Mouse (Mus musculus) midbrain, embryonic 15.5 days (tissue): Measurements from ENCODE around the gene Ptbp1. TPM values are rescaled to one million over a fixed set of nuclear protein-coding genes. Genes with fewer than 3 reads are reported as not detected.

Experiments
- ATAC-seq: fragments of 200-750 bp; cut with Nextera tagmentation; replicated peaks from 2 replicates; pipeline ENCODE4 v1.8.0; 2017; ENCODE audit warnings: moderate TSS enrichment
- H3K27ac ChIP-seq: fragments of 300-500 bp; sonication (generic); 2 replicates; pipeline ENCODE4 v1.5.1; 2015; ENCODE audit warnings: mild to moderate bottlenecking, inconsistent platforms
- H3K27me3 ChIP-seq: fragments of 300-500 bp; sonication (generic); replicated peaks from 2 replicates; pipeline ENCODE4 v1.6.1; 2015; ENCODE audit warnings: inconsistent platforms
- H3K36me3 ChIP-seq: fragments of 300-500 bp; sonication (generic); replicated peaks from 2 replicates; pipeline ENCODE4 v1.6.1; 2015; ENCODE audit warnings: inconsistent platforms
- H3K4me1 ChIP-seq: fragments of 300-500 bp; sonication (generic); 2 replicates; pipeline ENCODE4 v1.6.1; 2015; ENCODE audit warnings: inconsistent platforms
- H3K4me2 ChIP-seq: fragments of 300-500 bp; sonication (generic); 2 replicates; pipeline ENCODE4 v1.6.1; 2015; ENCODE audit warnings: inconsistent platforms, mild to moderate bottlenecking, moderate library complexity
- H3K4me3 ChIP-seq: fragments of 300-500 bp; sonication (generic); 2 replicates; pipeline ENCODE4 v1.5.1; 2015; ENCODE audit warnings: mild to moderate bottlenecking, inconsistent platforms
- H3K9ac ChIP-seq: fragments of 300-500 bp; sonication (generic); 2 replicates; pipeline ENCODE4 v1.6.1; 2015; ENCODE audit warnings: mild to moderate bottlenecking, inconsistent platforms
- H3K9me3 ChIP-seq: fragments of 300-500 bp; sonication (generic); 2 replicates; pipeline ENCODE4 v1.6.1; 2016; ENCODE audit warnings: inconsistent platforms
- WGBS: fragments of 180-500 bp; shearing (Covaris S2); methylation state at CpG from one replicate; pipeline ENCODE4 v1.1.7; 2015; ENCODE audit warnings: mixed read lengths; 5-methylcytosine and 5-hydroxymethylcytosine counted together
- polyA plus RNA-seq: library from polyadenylated mRNA; unstranded; fragments of >200 nt; fragmentation: Nextera tagmentation; extraction: Ambion mirVana; gene quantifications from 2 replicates; pipeline ENCODE4 v1.2.1, GENCODE M21; 2015

Ptbp1 gene
- polyA plus RNA-seq, 1 experiment from 2014 or later, result 72.7 TPM

DNA sequence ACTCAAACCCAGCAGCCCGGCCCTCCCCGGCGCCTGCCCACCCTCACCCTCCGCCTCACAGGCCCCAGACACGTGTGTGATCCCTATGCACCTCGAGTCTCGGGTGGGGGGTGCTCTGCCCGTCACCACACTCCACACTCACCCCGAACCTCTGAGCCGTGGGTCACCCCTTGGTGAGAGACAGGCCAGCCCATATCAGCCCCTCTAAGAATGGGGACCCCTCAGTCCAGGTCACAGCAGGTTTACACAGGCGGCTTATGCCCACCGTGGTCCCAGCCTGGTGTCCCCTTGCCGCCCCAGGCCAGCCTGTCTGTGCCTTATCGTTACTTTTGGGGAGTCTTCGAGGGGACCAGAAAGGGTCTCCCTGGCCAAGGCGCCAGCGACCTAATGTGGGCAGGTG lies 34.6 kb upstream of the Ptbp1 start:
- ATAC-seq, result no peak
- Histone ChIP-seq H3K4me1 (peaks cover 6% of the 10 kb centered on the region; the same call in 1 of the 2 replicates), H3K36me3 (peaks cover 28% of the 10 kb centered on the region), H3K27ac (no peak overlapping the region), H3K9ac (no peak overlapping the region), H3K9me3 (no peaks in the 10 kb centered on the region), H3K4me2 (no peak overlapping the region), H3K4me3 (no peak overlapping the region), H3K27me3 (no peaks in the 10 kb centered on the region)
- WGBS, result 92% methylated on average over 17 of the region's 17 CpGs

DNA sequence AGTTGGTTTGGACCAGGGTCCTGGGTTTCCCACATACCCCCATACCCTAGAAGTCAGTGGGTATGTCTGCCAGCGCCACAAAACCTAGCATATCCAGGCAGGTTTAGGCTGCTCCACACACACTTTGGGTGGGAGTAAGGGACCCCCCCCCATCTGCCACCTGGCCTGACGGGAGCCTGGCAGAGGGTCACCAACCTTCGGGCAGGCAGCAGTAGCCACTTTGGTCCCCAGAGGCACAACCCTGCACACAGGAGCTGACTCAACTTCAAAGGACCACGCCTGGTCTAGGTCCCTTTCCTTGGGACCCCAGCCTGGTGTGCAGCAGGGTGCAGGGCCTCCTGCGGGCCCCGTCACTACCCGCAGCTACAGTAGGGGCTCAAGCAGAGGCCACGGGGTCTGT lies 34.0 kb upstream of the Ptbp1 start:
- Histone ChIP-seq H3K36me3 (peaks cover 25% of the 10 kb centered on the region), H3K27ac (no peak overlapping the region), H3K9ac (no peak overlapping the region), H3K4me2 (no peak overlapping the region), H3K4me1 (peaks cover 6% of the 10 kb centered on the region; the same call in 1 of the 2 replicates), H3K4me3 (no peak overlapping the region), H3K9me3 (no peaks in the 10 kb centered on the region), H3K27me3 (no peaks in the 10 kb centered on the region)
- ATAC-seq, result no peak
- 89% methylated on average over 8 of the region's 8 CpGs for WGBS

DNA sequence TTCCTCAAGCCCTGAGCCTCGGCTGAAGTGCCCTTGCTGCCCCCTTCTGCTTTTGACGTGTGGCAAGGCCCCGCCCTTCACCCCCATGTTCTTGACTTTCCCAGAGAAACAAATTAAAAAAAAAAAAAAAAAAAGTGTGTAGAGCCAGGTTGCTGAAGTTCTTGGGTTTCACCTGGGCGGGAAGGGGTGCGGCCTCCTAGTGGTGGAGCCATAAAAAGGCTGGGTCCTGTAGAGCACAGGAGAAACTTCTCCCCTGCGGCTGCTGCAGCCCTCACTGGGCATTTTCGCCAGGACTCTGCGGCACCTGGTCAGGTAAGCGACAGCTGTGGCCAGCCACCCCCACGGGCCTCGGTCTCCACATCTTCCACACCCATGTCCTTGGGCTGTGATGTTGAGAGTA lies 33.4 kb upstream of the Ptbp1 start, which contains the start of gene Misp:
Misp (plus strand) TSS at position 208 of the 400 bp plus-strand sequence.
- 75% methylated on average over 11 of the region's 11 CpGs for WGBS
- H3K36me3 ChIP-seq, result peaks cover 20% of the 10 kb centered on the region; the same call in 1 of the 2 replicates
- no peak within 1 kb of the TSS for H3K4me3 ChIP-seq
- H3K4me1 ChIP-seq, result peaks cover 6% of the 10 kb centered on the region; the same call in 1 of the 2 replicates
- H3K4me2 ChIP-seq, result no peak within 1 kb of the TSS
- H3K27me3 ChIP-seq, result no peaks in the 10 kb centered on the region
- H3K27ac ChIP-seq, result no peak within 1 kb of the TSS
- H3K9me3 ChIP-seq, result no peaks in the 10 kb centered on the region
- ATAC-seq, result no peak
- no peak within 1 kb of the TSS for H3K9ac ChIP-seq

DNA sequence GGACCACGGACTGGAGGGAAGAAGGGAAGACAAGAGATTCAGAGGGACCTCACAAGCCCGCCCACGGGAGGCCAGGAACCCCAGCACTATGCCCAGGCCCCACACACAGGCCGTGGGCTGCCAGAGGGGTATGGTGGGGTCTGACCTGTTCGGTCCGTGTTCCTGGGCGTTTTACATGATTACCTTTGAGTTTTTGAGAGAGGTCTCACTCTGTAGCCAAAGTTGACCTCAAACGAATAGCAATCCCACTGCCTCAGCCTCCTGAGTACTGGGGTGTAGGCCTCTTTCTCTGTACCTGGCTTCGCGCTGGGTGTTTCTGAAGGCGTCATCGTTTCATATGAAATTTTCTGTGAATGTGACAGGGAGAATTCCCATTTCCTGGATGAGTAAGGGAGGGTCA lies 32.5 kb upstream of the Ptbp1 start:
- WGBS, result 91% methylated on average over 12 of the region's 12 CpGs
- ATAC-seq, result no peak
- no peak overlapping the region for H3K27ac ChIP-seq
- H3K36me3 ChIP-seq, result peaks cover 16% of the 10 kb centered on the region; the same call in 1 of the 2 replicates
- H3K9ac ChIP-seq, result no peak overlapping the region
- H3K27me3 ChIP-seq, result no peaks in the 10 kb centered on the region
- H3K9me3 ChIP-seq, result no peaks in the 10 kb centered on the region
- no peak overlapping the region for H3K4me3 ChIP-seq
- H3K4me1 ChIP-seq, result peaks cover 6% of the 10 kb centered on the region; the same call in 1 of the 2 replicates
- H3K4me2 ChIP-seq, result no peak overlapping the region

DNA sequence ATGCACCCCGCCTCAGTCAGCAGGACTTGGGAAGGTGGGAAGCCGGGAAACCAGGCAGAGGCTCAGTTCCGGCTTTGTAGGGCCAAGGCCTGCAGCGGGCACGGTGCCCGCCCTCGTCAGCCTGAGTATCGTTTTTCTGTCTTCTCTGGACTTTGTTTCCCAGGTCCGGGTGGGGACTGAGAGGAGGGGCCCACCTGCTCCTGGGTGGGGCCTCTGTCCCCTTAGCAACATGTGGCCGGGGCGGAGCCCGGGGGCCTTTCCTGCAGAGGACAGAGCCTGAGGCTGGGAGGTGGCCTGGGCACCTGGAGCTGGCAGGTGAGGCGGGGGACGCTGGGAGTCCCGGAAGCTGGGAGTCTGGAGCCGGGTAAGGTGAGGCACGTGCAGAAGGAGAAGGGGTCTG lies 31.9 kb upstream of the Ptbp1 start:
- Histone ChIP-seq H3K4me2 (no peak overlapping the region), H3K36me3 (peaks cover 13% of the 10 kb centered on the region; the same call in 1 of the 2 replicates), H3K27ac (no peak overlapping the region), H3K4me1 (peaks cover 6% of the 10 kb centered on the region; the same call in 1 of the 2 replicates), H3K4me3 (no peak overlapping the region), H3K9me3 (no peaks in the 10 kb centered on the region), H3K9ac (0 out of 2 replicates have a peak overlapping the region, but pooled peaks have one; percentile 5), H3K27me3 (no peaks in the 10 kb centered on the region)
- 33% methylated on average over 17 of the region's 17 CpGs for WGBS
- no peak for ATAC-seq

DNA sequence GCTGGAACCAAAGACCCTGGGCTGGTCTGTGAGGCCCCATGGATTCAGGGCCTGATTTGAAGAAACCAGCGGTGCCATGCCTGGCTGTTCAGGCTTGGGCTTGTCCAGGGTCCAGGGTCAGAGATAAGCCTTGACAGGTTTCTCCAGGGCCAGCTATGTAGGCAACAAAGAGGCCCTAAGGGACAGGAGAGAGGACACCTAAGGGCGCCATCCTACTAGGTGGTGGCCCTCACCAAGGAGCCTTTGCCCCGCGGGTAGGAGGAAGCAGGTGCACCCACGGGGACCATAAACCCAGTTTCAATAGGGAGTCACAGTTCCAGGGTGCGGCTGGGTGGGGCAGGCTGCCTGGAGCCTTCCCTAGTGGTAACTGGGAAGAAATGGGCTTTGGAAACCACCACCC lies 31.2 kb upstream of the Ptbp1 start:
- Histone ChIP-seq H3K4me2 (no peak overlapping the region), H3K4me1 (peaks cover 6% of the 10 kb centered on the region; the same call in 1 of the 2 replicates), H3K36me3 (peaks cover 13% of the 10 kb centered on the region; the same call in 1 of the 2 replicates), H3K9ac (no peak overlapping the region), H3K9me3 (no peaks in the 10 kb centered on the region), H3K27ac (no peak overlapping the region), H3K27me3 (no peaks in the 10 kb centered on the region), H3K4me3 (no peak overlapping the region)
- ATAC-seq, result no peak
- WGBS, result 86% methylated on average over 6 of the region's 6 CpGs

DNA sequence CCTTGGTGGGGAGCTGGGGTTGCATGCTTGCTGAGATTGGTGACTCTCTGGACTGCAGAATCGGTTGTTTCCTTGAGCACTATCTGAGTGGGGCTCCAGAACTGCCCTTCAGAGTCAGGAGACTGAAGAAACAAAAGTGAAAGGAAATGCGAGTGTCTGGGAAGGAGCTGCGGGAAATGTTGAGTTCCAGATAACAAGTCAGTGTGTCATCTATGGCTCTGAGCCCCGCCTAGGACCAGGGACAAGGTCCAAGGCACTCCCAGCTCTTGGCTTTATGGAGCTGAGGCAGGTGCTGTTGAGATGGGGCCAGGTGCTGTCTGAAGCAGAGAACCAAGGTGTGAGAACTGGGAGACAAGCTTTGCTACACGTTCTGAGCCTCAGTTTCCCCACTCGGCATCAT lies 29.8 kb upstream of the Ptbp1 start:
- Histone ChIP-seq H3K4me2 (no peak overlapping the region), H3K36me3 (peaks cover 6% of the 10 kb centered on the region; the same call in 1 of the 2 replicates), H3K27ac (no peak overlapping the region), H3K9me3 (no peaks in the 10 kb centered on the region), H3K4me3 (no peak overlapping the region), H3K9ac (no peak overlapping the region; the same call in 1 of the 2 replicates), H3K27me3 (no peaks in the 10 kb centered on the region), H3K4me1 (peaks cover 6% of the 10 kb centered on the region; the same call in 1 of the 2 replicates)
- no peak for ATAC-seq
- 76% methylated on average over 6 of the region's 6 CpGs for WGBS

DNA sequence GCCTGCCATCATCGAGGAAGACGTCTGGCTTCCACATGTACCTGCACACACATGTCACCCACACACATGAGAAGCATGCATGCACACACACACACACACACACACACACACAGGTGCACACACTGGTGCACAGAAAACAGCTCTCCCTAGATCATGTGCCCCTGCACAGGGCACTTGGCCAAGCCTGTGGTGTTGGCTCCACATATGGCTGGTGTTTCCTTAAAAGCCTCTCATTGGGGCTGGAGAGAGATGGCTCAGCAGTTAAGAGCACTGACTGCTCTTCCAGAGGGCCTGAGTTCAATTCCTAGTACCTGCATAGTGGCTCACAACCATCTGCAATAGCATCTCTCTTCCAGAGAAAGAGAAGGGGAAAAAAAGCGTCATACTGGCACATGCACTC lies 22.6 kb upstream of the Ptbp1 start:
- Histone ChIP-seq H3K4me2 (no peak overlapping the region), H3K4me3 (no peak overlapping the region), H3K9ac (no peak overlapping the region), H3K27me3 (no peaks in the 10 kb centered on the region), H3K27ac (no peak overlapping the region), H3K36me3 (no peaks in the 10 kb centered on the region), H3K4me1 (no peaks in the 10 kb centered on the region), H3K9me3 (no peaks in the 10 kb centered on the region)
- ATAC-seq, result no peak
- WGBS, result 81% methylated on average over 3 of the region's 3 CpGs

DNA sequence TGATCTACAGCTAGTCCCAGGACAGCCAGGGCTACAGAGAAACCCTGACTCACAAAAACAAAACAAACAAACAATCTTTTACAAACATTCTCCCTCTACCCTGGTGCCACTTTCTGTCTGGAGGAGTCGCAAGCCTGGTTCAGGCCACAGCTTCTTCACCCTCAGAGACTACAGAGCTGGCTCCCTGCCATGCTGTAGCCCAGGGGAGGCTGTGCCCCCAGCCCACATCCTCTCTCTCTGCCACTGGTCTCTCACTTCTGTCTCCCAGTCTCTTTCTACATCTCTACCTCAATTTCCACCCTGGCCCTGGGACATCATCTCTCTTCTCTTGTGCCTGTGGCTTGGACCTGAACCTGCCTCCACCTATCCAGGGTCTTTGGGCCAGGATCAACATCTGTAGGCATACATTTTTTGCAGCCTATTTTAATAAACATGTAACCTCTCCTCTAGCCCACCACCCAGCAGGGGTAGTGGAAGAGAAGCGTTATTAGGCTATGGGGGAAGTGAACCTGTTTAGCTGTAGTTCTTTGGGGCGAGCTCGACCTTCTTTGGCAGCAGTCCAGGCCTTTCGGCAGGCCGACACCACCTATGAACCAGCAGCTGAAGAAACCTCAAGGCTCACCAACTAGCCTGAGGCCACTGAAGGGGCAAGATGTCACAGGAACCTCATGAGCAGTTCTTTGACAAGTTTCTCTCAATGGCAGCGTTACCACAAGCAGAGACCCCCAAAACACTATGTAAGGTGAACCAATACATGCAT lies 22.0 kb upstream of the Ptbp1 start:
- no peaks in the 10 kb centered on the region for H3K27me3 ChIP-seq
- H3K4me1 ChIP-seq, result no peaks in the 10 kb centered on the region
- H3K9me3 ChIP-seq, result no peaks in the 10 kb centered on the region
- no peak overlapping the region for H3K9ac ChIP-seq
- ATAC-seq, result no peak
- H3K27ac ChIP-seq, result no peak overlapping the region
- H3K36me3 ChIP-seq, result no peaks in the 10 kb centered on the region
- H3K4me2 ChIP-seq, result no peak overlapping the region
- no peak overlapping the region for H3K4me3 ChIP-seq
- WGBS, result 69% methylated on average over 7 of the region's 7 CpGs

DNA sequence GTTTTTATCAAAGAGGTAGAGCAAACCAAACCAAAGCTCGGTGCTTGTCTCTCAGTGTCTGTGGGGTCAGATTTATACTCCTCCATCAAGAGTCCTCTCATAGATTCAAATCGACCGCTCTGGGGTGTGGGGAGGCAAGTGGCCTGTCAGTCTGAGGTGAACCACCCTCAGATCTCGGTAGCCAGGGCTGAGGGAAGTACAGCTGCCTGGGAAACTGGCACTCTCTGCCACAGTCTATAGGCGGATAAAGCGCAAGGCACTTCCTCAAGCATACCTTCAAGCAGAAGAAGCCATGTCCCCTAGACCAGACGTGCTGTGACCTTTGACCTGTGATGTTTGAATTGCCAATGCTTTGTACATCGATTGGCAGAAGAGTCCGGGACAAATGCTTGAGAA lies 21.4 kb upstream of the Ptbp1 start:
- WGBS, result 80% methylated on average over 9 of the region's 9 CpGs
- no peak overlapping the region for H3K4me3 ChIP-seq
- H3K27me3 ChIP-seq, result no peaks in the 10 kb centered on the region
- H3K4me2 ChIP-seq, result no peak overlapping the region
- no peaks in the 10 kb centered on the region for H3K9me3 ChIP-seq
- ATAC-seq, result no peak
- H3K9ac ChIP-seq, result no peak overlapping the region
- no peaks in the 10 kb centered on the region for H3K36me3 ChIP-seq
- no peak overlapping the region for H3K27ac ChIP-seq
- H3K4me1 ChIP-seq, result no peaks in the 10 kb centered on the region

DNA sequence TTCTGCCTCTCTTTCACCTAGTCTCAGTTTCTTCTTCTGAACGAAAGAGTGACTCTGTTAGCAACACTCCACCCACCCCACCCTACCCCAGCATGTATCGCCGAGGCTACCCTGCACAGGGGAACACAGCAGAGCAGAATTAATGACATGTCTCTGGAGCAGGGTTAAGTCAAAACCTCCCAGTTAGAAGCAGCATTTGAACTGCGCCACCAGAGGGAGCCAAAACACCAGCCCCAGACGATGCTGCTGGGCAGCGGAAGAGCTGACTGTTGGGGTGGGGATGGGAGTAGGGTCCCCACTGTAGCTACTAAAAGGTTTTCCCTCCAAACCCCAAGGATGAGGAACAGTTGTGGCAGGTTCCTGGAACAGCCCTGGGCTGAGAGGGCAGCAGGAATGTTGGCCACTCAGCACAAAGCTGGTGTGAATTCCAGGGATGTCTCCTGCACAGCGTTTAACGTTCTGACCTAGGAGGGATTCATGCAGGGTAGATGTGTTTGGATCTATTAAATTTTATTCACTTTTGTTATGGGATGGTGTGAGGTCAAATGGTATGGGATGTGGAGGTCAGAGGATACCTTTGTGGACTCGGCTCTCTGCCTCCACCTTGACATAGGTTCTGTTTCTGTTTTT lies 19.3 kb upstream of the Ptbp1 start:
- Histone ChIP-seq H3K27me3 (no peaks in the 10 kb centered on the region), H3K9ac (no peak overlapping the region), H3K36me3 (no peaks in the 10 kb centered on the region), H3K4me2 (no peak overlapping the region; the same call in 1 of the 2 replicates), H3K4me1 (no peaks in the 10 kb centered on the region), H3K4me3 (no peak overlapping the region), H3K27ac (no peak overlapping the region), H3K9me3 (no peaks in the 10 kb centered on the region)
- peak; percentile 85 for ATAC-seq
- WGBS, result 26% methylated on average over 9 of the region's 9 CpGs

DNA sequence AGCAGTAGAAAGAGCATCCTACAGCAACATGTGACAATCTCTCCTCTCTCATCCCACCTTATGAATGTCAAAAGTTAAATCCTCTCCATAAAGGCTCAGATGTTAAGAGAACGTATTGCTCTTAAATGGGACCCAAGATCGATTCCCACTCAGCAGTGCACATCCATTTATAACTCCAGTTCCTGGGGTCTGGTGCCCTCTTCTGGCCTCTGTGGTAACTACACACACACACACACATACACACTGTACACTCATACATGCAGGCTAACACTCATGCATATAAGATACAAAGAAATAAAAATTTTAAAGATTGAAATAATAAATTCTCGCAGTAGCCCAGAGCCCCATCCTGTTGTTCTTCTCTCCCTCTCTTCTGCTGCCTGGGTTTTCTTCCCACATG lies 17.3 kb upstream of the Ptbp1 start:
- Histone ChIP-seq H3K4me1 (peaks cover 8% of the 10 kb centered on the region; the same call in 1 of the 2 replicates), H3K4me2 (no peak overlapping the region), H3K27ac (no peak overlapping the region), H3K9me3 (no peaks in the 10 kb centered on the region), H3K9ac (no peak overlapping the region), H3K36me3 (no peaks in the 10 kb centered on the region), H3K27me3 (no peaks in the 10 kb centered on the region), H3K4me3 (no peak overlapping the region)
- WGBS, result 92% methylated on average over 3 of the region's 3 CpGs
- no peak for ATAC-seq
